Mouse (Mus musculus): ENCODE data around the gene Olfml3. TPM values are rescaled to one million over a fixed set of nuclear protein-coding genes. Genes with fewer than 3 reads are reported as not detected.
A peak's percentile ranks its signal among the peaks of the same experiment; 100 is the strongest.

Olfml3 gene
- polyA plus RNA-seq, 1 experiment from 2014 or later = 51.2 TPM

DNA sequence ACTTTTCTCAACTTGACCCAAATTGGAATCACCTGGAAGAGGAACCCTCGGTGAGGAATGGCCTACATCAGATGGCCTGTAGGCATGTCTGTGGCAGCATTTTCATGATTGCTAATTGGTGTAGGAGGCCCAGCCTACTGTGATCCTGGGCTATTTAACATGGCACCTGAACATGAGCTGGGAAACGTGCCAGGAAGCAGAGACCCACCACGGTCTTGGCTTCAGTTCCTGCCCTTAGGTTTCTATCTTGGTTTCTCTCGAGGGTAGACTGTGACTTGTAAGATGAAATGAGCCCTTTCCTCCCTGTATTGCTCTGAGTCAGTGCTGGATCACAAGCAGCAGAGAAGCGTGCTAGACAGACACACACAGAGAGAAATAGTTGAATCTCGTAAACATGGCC, 33.1 kb downstream of the Olfml3 start:
- H3K4me1 ChIP-seq (replicated peaks; ENCODE audit: insufficient read depth, low read length) = no peaks in the 10 kb centered on the region
- no peak for TF ChIP-seq CTCF (IDR thresholded peaks at IDR 0.05; ENCODE audit: low read depth)
- H3K27ac ChIP-seq = no peak overlapping the region
- H3K36me3 ChIP-seq (ENCODE audit: insufficient read depth, low read length) = no peaks in the 10 kb centered on the region
- no peak overlapping the region for H3K4me3 ChIP-seq (replicated peaks; ENCODE audit: low read depth, low read length)
- H3K9ac ChIP-seq (ENCODE audit: low read depth, low read length) = no peak overlapping the region
- H3K4me2 ChIP-seq (ENCODE audit: low read length) = no peak overlapping the region
- H3K27me3 ChIP-seq (ENCODE audit: insufficient read depth, low read length) = no peaks in the 10 kb centered on the region
- no peak for DNase-seq (ENCODE audit: low spot score)
- ATAC-seq (replicated peaks; ENCODE audit: low FRiP score, low read depth) = no peak
- WGBS = 69% methylated on average over 6 of the region's 6 CpGs
- H3K9me3 ChIP-seq (replicated peaks; ENCODE audit: low read length) = no peaks in the 10 kb centered on the region

DNA sequence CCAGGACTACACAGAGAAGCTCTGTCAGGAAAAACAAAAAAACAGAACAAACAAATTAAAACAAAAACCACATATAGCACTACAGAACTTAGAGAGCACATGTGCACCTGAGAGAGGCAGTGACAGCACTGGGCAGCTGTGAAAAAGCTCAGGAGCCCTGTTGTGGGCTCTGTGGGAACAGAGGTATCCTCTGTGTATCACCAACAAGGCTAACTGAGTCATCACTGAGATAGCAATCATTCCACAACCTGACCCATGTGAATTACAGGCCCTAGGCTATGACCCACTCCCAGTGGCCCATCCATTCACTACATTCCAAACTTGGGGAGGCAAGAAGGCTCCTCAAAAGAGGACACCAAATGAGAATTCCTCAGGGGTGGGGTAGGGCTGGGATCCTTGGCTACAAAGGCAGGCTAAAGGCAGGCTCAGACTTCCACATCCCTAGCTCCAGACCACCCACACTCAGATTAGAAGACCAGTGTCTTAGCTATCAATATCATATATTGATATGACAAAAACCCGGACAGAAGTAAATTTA, 41.3 kb downstream of the Olfml3 start:
- H3K4me1 ChIP-seq (replicated peaks; ENCODE audit: insufficient read depth, low read length) = no peaks in the 10 kb centered on the region
- no peak overlapping the region for H3K27ac ChIP-seq
- H3K9ac ChIP-seq (ENCODE audit: low read depth, low read length) = no peak overlapping the region
- 78% methylated on average over 1 of the region's 1 CpGs for WGBS
- H3K9me3 ChIP-seq (replicated peaks; ENCODE audit: low read length) = no peaks in the 10 kb centered on the region
- no peaks in the 10 kb centered on the region for H3K27me3 ChIP-seq (ENCODE audit: insufficient read depth, low read length)
- no peak for TF ChIP-seq CTCF (IDR thresholded peaks at IDR 0.05; ENCODE audit: low read depth)
- no peak overlapping the region for H3K4me2 ChIP-seq (ENCODE audit: low read length)
- no peaks in the 10 kb centered on the region for H3K36me3 ChIP-seq (ENCODE audit: insufficient read depth, low read length)
- DNase-seq (ENCODE audit: low spot score) (no peak), ATAC-seq (replicated peaks; ENCODE audit: low FRiP score, low read depth) (no peak)
- no peak overlapping the region for H3K4me3 ChIP-seq (replicated peaks; ENCODE audit: low read depth, low read length)

DNA sequence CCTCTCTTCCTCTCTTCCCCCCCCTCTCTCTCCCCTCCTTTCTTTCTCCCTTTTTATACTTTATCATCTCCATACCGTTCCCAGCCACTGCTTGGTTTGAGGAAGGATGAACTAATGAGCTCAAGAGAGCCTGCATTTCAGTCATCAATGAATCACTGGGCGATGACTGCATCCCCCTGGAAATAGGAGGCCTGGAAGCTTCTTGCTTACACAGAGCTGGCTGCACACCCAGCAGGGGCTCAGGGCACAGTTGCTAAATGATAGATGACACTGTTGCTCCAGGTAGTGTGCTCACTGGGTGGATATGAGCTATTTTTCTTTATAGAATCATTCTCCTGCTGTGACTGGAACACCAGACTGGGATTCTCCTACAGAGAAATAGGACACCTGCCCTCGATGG, 42.2 kb downstream of the Olfml3 start:
- Histone ChIP-seq H3K9ac (ENCODE audit: low read depth, low read length) (no peak overlapping the region), H3K36me3 (ENCODE audit: insufficient read depth, low read length) (no peaks in the 10 kb centered on the region), H3K4me1 (replicated peaks; ENCODE audit: insufficient read depth, low read length) (no peaks in the 10 kb centered on the region), H3K4me3 (replicated peaks; ENCODE audit: low read depth, low read length) (no peak overlapping the region), H3K4me2 (ENCODE audit: low read length) (no peak overlapping the region), H3K9me3 (replicated peaks; ENCODE audit: low read length) (no peaks in the 10 kb centered on the region), H3K27ac (no peak overlapping the region), H3K27me3 (ENCODE audit: insufficient read depth, low read length) (no peaks in the 10 kb centered on the region)
- 49% methylated on average over 3 of the region's 3 CpGs for WGBS
- no peak for ATAC-seq (replicated peaks; ENCODE audit: low FRiP score, low read depth)
- DNase-seq (ENCODE audit: low spot score) = no peak
- no peak for TF ChIP-seq CTCF (IDR thresholded peaks at IDR 0.05; ENCODE audit: low read depth)

DNA sequence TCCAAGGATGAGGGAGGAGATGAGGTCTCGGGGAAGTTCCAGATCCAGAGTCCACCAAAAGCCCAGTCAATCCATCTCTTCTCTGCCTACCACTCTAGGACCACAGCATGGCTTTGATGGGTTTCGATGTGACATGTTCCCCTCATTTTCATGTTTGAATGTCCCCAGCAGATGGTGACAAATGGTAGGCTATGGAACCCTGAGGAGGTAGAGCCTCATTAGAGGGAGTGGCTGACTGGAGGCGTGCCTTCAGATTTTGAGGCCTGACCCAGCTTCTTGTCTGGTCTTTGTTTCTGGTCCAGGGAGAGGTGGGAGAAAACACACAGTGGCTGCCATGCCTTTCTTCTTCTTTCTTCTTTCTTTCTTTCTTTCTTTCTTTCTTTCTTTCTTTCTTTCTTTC, 47.3 kb downstream of the Olfml3 start:
- H3K27ac ChIP-seq = no peak overlapping the region
- 86% methylated on average over 3 of the region's 3 CpGs for WGBS

DNA sequence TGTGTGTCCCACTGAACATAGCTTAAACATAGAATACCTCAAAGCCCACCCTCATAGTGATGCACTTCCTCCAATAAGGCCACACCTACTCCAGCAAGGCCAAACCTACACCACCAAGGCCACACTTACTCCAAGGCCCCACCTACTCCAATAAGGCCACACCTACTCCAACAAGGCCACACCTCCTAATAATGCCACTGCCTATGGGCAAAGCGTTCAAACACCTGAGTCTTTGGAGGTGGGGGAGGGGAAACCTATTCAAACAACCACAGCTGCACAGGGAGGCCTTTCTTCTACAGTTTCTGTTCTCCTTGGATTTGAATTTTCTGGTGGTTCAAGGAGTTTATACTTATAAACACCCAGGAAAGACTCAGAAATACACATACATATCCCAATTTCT, 48.8 kb downstream of the Olfml3 start:
- 89% methylated on average over 1 of the region's 1 CpGs for WGBS
- DNase-seq (ENCODE audit: low spot score) = no peak
- no peak overlapping the region for H3K27ac ChIP-seq
- no peaks in the 10 kb centered on the region for H3K9me3 ChIP-seq (replicated peaks; ENCODE audit: low read length)
- no peaks in the 10 kb centered on the region for H3K36me3 ChIP-seq (ENCODE audit: insufficient read depth, low read length)
- H3K27me3 ChIP-seq (ENCODE audit: insufficient read depth, low read length) = no peaks in the 10 kb centered on the region
- no peaks in the 10 kb centered on the region for H3K4me1 ChIP-seq (replicated peaks; ENCODE audit: insufficient read depth, low read length)
- TF ChIP-seq CTCF (IDR thresholded peaks at IDR 0.05; ENCODE audit: low read depth) = no peak
- H3K4me2 ChIP-seq (ENCODE audit: low read length) = no peak overlapping the region
- H3K4me3 ChIP-seq (replicated peaks; ENCODE audit: low read depth, low read length) = no peak overlapping the region
- no peak overlapping the region for H3K9ac ChIP-seq (ENCODE audit: low read depth, low read length)
- no peak for ATAC-seq (replicated peaks; ENCODE audit: low FRiP score, low read depth)

More for the DNA sequence above, 47.3 kb downstream of the Olfml3 start:
- no peak for ATAC-seq (replicated peaks; ENCODE audit: low FRiP score, low read depth)
- H3K4me1 ChIP-seq (replicated peaks; ENCODE audit: insufficient read depth, low read length) = no peaks in the 10 kb centered on the region
- no peaks in the 10 kb centered on the region for H3K9me3 ChIP-seq (replicated peaks; ENCODE audit: low read length)
- H3K9ac ChIP-seq (ENCODE audit: low read depth, low read length) = no peak overlapping the region
- TF ChIP-seq CTCF (IDR thresholded peaks at IDR 0.05; ENCODE audit: low read depth) = peak; percentile 53
- H3K4me3 ChIP-seq (replicated peaks; ENCODE audit: low read depth, low read length) = no peak overlapping the region
- no peaks in the 10 kb centered on the region for H3K36me3 ChIP-seq (ENCODE audit: insufficient read depth, low read length)
- DNase-seq (ENCODE audit: low spot score) = peak; percentile 54
- no peak overlapping the region for H3K4me2 ChIP-seq (ENCODE audit: low read length)
- H3K27me3 ChIP-seq (ENCODE audit: insufficient read depth, low read length) = no peaks in the 10 kb centered on the region

DNA sequence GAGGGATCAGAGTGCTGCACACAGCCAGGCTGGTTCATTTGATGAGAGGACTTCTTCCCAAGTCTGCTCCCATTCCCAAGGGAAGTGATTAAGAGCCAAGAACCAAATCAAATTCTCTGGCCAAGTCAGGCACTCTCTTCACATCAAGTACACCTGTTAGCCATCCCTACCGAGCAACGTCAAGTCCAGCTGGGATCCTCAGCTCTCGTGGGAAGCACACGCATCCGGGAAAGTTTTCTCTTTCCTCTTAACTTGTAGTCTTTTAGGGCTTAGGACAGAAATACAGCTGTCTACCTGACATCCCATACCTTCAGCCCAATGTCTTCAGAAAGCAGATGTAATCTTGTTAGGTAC, 53.9 kb downstream of the Olfml3 start:
- TF ChIP-seq CTCF (IDR thresholded peaks at IDR 0.05; ENCODE audit: low read depth) = no peak
- Histone ChIP-seq H3K36me3 (ENCODE audit: insufficient read depth, low read length) (no peaks in the 10 kb centered on the region), H3K27me3 (ENCODE audit: insufficient read depth, low read length) (no peaks in the 10 kb centered on the region), H3K4me1 (replicated peaks; ENCODE audit: insufficient read depth, low read length) (no peaks in the 10 kb centered on the region), H3K27ac (no peak overlapping the region), H3K4me3 (replicated peaks; ENCODE audit: low read depth, low read length) (no peak overlapping the region), H3K9ac (ENCODE audit: low read depth, low read length) (no peak overlapping the region), H3K9me3 (replicated peaks; ENCODE audit: low read length) (no peaks in the 10 kb centered on the region), H3K4me2 (ENCODE audit: low read length) (0 out of 2 replicates have a peak overlapping the region, but pooled peaks have one; percentile 25)
- DNase-seq (ENCODE audit: low spot score) = no peak
- ATAC-seq (replicated peaks; ENCODE audit: low FRiP score, low read depth) = no peak
- WGBS = 33% methylated on average over 5 of the region's 5 CpGs

Data from kidney, postnatal 0 days (tissue).